ENCODE assay signal across 16 mouse cellular contexts in genomic region chr14:28660872-28661588, GRCm38 (mm10).
DNase-seq lines count a peak whose midpoint lies in the region; ATAC-seq lines count a peak whose summit lies in the region.
"Had no signal": no experiment of that assay in that cellular context is flagged by ENCODE, and none has a peak within 500 bp of the region (broad histone marks: within the 10 kb centered on the region; RNA-seq: fewer than 3 reads in every experiment).

No protein-coding gene starts in this region.

- no peak overlapping the region for H3K27ac ChIP-seq in heart, embryonic 10.5 days
- no peak overlapping the region for H3K27ac ChIP-seq in midbrain, embryonic 14.5 days (replicated peaks; ENCODE audit: low read depth, low read length)
- no peak overlapping the region for H3K27ac ChIP-seq in midbrain, embryonic 13.5 days
- peak overlapping the region; percentile 43 for H3K27ac ChIP-seq in limb, embryonic 10.5 days
- H3K27ac ChIP-seq: embryonic facial prominence, embryonic 15.5 days; kidney, postnatal 0 days; lung, embryonic 15.5 days; stomach, postnatal 0 days had no signal

- no peak overlapping the region for H3K4me3 ChIP-seq in heart, embryonic 10.5 days
- H3K4me3 ChIP-seq in midbrain, embryonic 14.5 days (replicated peaks; ENCODE audit: low read depth, low read length): no peak overlapping the region
- H3K4me3 ChIP-seq in midbrain, embryonic 13.5 days (replicated peaks): no peak overlapping the region
- no peak overlapping the region for H3K4me3 ChIP-seq in limb, embryonic 10.5 days
- H3K4me3 ChIP-seq: embryonic facial prominence, embryonic 15.5 days; lung, embryonic 15.5 days; megakaryocyte, embryonic 14.5 days had no signal

- H3K36me3 ChIP-seq in heart, embryonic 10.5 days: no peaks in the 10 kb centered on the region
- H3K36me3 ChIP-seq in midbrain, embryonic 14.5 days (ENCODE audit: control insufficient read depth, insufficient read depth, low read length): no peaks in the 10 kb centered on the region
- H3K36me3 ChIP-seq in midbrain, embryonic 13.5 days: no peaks in the 10 kb centered on the region
- no peaks in the 10 kb centered on the region for H3K36me3 ChIP-seq in limb, embryonic 10.5 days
- H3K36me3 ChIP-seq: embryonic facial prominence, embryonic 15.5 days; lung, embryonic 15.5 days had no signal

- ATAC-seq in midbrain, embryonic 14.5 days (ENCODE audit: low FRiP score, low TSS enrichment): no peak
- ATAC-seq in midbrain, embryonic 13.5 days: no peak

- H3K9me3 ChIP-seq in heart, embryonic 10.5 days: no peaks in the 10 kb centered on the region
- no peaks in the 10 kb centered on the region for H3K9me3 ChIP-seq in midbrain, embryonic 14.5 days (ENCODE audit: control insufficient read depth, low read length)
- H3K9me3 ChIP-seq in midbrain, embryonic 13.5 days: no peaks in the 10 kb centered on the region
- no peaks in the 10 kb centered on the region for H3K9me3 ChIP-seq in limb, embryonic 10.5 days (replicated peaks)
- H3K9me3 ChIP-seq: embryonic facial prominence, embryonic 15.5 days; lung, embryonic 15.5 days had no signal

- H3K9ac ChIP-seq in midbrain, embryonic 14.5 days (replicated peaks; ENCODE audit: low read length): no peak overlapping the region
- H3K9ac ChIP-seq in midbrain, embryonic 13.5 days (replicated peaks): no peak overlapping the region
- H3K9ac ChIP-seq: embryonic facial prominence, embryonic 15.5 days; lung, embryonic 15.5 days had no signal

- DNase-seq in heart, adult 11 months: peak; percentile 68
- DNase-seq in heart, embryonic 10.5 days (ENCODE audit: low spot score): no peak
- DNase-seq in midbrain, embryonic 14.5 days: peak; percentile 2
- DNase-seq in cerebellum, adult 8-10 months: peak; percentile 46
- no peak for DNase-seq in limb, embryonic 10.5 days (ENCODE audit: low spot score)
- DNase-seq in yolk sac, embryonic 10.5 days (ENCODE audit: low spot score): no peak
- no peak for DNase-seq in left cerebral cortex, adult 8-10 months (ENCODE audit: low spot score in 2 of 2)
- DNase-seq: heart, postnatal 36 days; liver; spleen, adult 18-20 months had no signal

- no peak overlapping the region for H3K4me2 ChIP-seq in midbrain, embryonic 14.5 days (ENCODE audit: low read length)
- no peak overlapping the region for H3K4me2 ChIP-seq in midbrain, embryonic 13.5 days (replicated peaks)
- H3K4me2 ChIP-seq: embryonic facial prominence, embryonic 15.5 days; lung, embryonic 15.5 days had no signal

- peaks cover 19% of the 10 kb centered on the region for H3K4me1 ChIP-seq in heart, embryonic 10.5 days
- H3K4me1 ChIP-seq in midbrain, embryonic 14.5 days (ENCODE audit: control insufficient read depth, insufficient read depth, low read length): no peaks in the 10 kb centered on the region
- H3K4me1 ChIP-seq in midbrain, embryonic 13.5 days (replicated peaks): no peaks in the 10 kb centered on the region; the same call in 1 of the 2 replicates
- H3K4me1 ChIP-seq in limb, embryonic 10.5 days: peaks cover 52% of the 10 kb centered on the region
- H3K4me1 ChIP-seq: lung, embryonic 15.5 days; megakaryocyte, embryonic 14.5 days had no signal

- WGBS in heart, embryonic 10.5 days: 66% methylated on average over 5 of the region's 5 CpGs
- 51% methylated on average over 5 of the region's 5 CpGs for WGBS in midbrain, embryonic 14.5 days
- WGBS in midbrain, embryonic 13.5 days: 48% methylated on average over 5 of the region's 5 CpGs
- WGBS in limb, embryonic 10.5 days: 84% methylated on average over 5 of the region's 5 CpGs

- H3K27me3 ChIP-seq in heart, embryonic 10.5 days (ENCODE audit: insufficient read depth, poor library complexity, severe bottlenecking): no peaks in the 10 kb centered on the region
- H3K27me3 ChIP-seq in midbrain, embryonic 14.5 days (ENCODE audit: control insufficient read depth, insufficient read depth, low read length): no peaks in the 10 kb centered on the region
- no peaks in the 10 kb centered on the region for H3K27me3 ChIP-seq in midbrain, embryonic 13.5 days
- no peaks in the 10 kb centered on the region for H3K27me3 ChIP-seq in limb, embryonic 10.5 days (ENCODE audit: low read depth, poor library complexity, severe bottlenecking)
- H3K27me3 ChIP-seq: embryonic facial prominence, embryonic 15.5 days; lung, embryonic 15.5 days; megakaryocyte, embryonic 14.5 days had no signal

Comparison
In these comparisons a context has a peak if more than half of its experiments do, and no peak if none do; other contexts are left out.
1. DNase-seq: peak in heart, adult 11 months (single experiment), midbrain, embryonic 14.5 days (single experiment) and cerebellum, adult 8-10 months (single experiment); none in heart, embryonic 10.5 days (single experiment), limb, embryonic 10.5 days (single experiment), yolk sac, embryonic 10.5 days (single experiment) and left cerebral cortex, adult 8-10 months (0 of 2).